Mouse (Mus musculus) heart, embryonic 10.5 days (tissue): ENCODE data around the gene Eif1b. TPM values are rescaled to one million over a fixed set of nuclear protein-coding genes. Genes with fewer than 3 reads are reported as not detected.
A peak's percentile ranks its signal among the peaks of the same experiment; 100 is the strongest.

Source experiments
- DNase-seq: peaks from one replicate; pipeline ENCODE4 v3.0.0-alpha.2; 2017; ENCODE audit warnings: low spot score
- H3K27ac ChIP-seq: fragments of 300-500 bp; sonication (generic); 2 replicates; pipeline ENCODE4 v1.5.1; 2016; ENCODE audit warnings: mild to moderate bottlenecking
- H3K27me3 ChIP-seq: fragments of 300-500 bp; sonication (generic); 2 replicates; pipeline ENCODE4 v1.6.1; 2016; ENCODE audit warnings: mild to moderate bottlenecking; ENCODE audit not compliant: poor library complexity, insufficient read depth, severe bottlenecking
- H3K36me3 ChIP-seq: fragments of 300-500 bp; sonication (generic); 2 replicates; pipeline ENCODE4 v1.6.1; 2016; ENCODE audit warnings: mild to moderate bottlenecking, moderate library complexity
- H3K4me1 ChIP-seq: fragments of 300-500 bp; sonication (generic); 2 replicates; pipeline ENCODE4 v1.6.1; 2016; ENCODE audit warnings: mild to moderate bottlenecking
- H3K4me3 ChIP-seq: fragments of 300-500 bp; sonication (generic); 2 replicates; pipeline ENCODE4 v1.5.1; 2016; ENCODE audit warnings: mild to moderate bottlenecking, moderate library complexity
- H3K9me3 ChIP-seq: fragments of 300-500 bp; sonication (generic); 2 replicates; pipeline ENCODE4 v1.6.1; 2016; ENCODE audit warnings: mild to moderate bottlenecking, moderate library complexity
- WGBS: fragments of 180-500 bp; shearing (Covaris S2); methylation state at CpG from one replicate; pipeline ENCODE4 v1.1.7; 2016; 5-methylcytosine and 5-hydroxymethylcytosine counted together
- polyA plus RNA-seq: library from polyadenylated mRNA; unstranded; fragments of >200 nt; fragmentation: Nextera tagmentation; extraction: Ambion mirVana; gene quantifications from 2 replicates; pipeline ENCODE4 v1.2.1, GENCODE M21; 2016

Eif1b gene
- polyA plus RNA-seq, 1 experiment from 2014 or later, result 146 TPM

GRCm38 (mm10) chr9:120496691-120497090 is 4.7 kb downstream of the Eif1b start:
- Histone ChIP-seq H3K4me1 (peaks cover 14% of the 10 kb centered on the region), H3K27me3 (no peaks in the 10 kb centered on the region), H3K9me3 (no peaks in the 10 kb centered on the region), H3K4me3 (no peak overlapping the region), H3K27ac (no peak overlapping the region), H3K36me3 (peaks cover 27% of the 10 kb centered on the region)
- 3% methylated on average over 3 of the region's 3 CpGs for WGBS
- DNase-seq, result peak; percentile 82

- WGBS, result 76% methylated on average over 5 of the region's 5 CpGs
- Histone ChIP-seq H3K36me3 (peaks cover 27% of the 10 kb centered on the region), H3K27ac (no peak overlapping the region), H3K4me1 (peaks cover 8% of the 10 kb centered on the region), H3K9me3 (no peaks in the 10 kb centered on the region), H3K4me3 (no peak overlapping the region), H3K27me3 (no peaks in the 10 kb centered on the region)
- DNase-seq, result no peak
Measured at GRCm38 (mm10) chr9:120497983-120498382, 6.0 kb downstream of the Eif1b start.

- Histone ChIP-seq H3K9me3 (no peaks in the 10 kb centered on the region), H3K27me3 (no peaks in the 10 kb centered on the region), H3K27ac (no peak overlapping the region), H3K4me1 (no peaks in the 10 kb centered on the region), H3K4me3 (no peak overlapping the region), H3K36me3 (peaks cover 1% of the 10 kb centered on the region)
- DNase-seq, result no peak
- WGBS, result 37% methylated on average over 10 of the region's 10 CpGs
Measured at GRCm38 (mm10) chr9:120501191-120501902, 9.3 kb downstream of the Eif1b start.

- DNase-seq, result peak; percentile 87
- 10% methylated on average over 8 of the region's 8 CpGs for WGBS
- Histone ChIP-seq H3K36me3 (no peaks in the 10 kb centered on the region), H3K27ac (no peak overlapping the region), H3K4me3 (no peak overlapping the region), H3K27me3 (no peaks in the 10 kb centered on the region), H3K9me3 (peaks cover 6% of the 10 kb centered on the region; the same call in 1 of the 2 replicates), H3K4me1 (no peaks in the 10 kb centered on the region)
Measured at GRCm38 (mm10) chr9:120502013-120502412, 10.0 kb downstream of the Eif1b start.

GRCm38 (mm10) chr9:120504423-120504822 is 12.4 kb downstream of the Eif1b start:
- H3K27me3 ChIP-seq, result no peaks in the 10 kb centered on the region
- no peaks in the 10 kb centered on the region for H3K4me1 ChIP-seq
- H3K4me3 ChIP-seq, result no peak overlapping the region
- H3K9me3 ChIP-seq, result peaks cover 6% of the 10 kb centered on the region; the same call in 1 of the 2 replicates
- H3K27ac ChIP-seq, result no peak overlapping the region
- H3K36me3 ChIP-seq, result no peaks in the 10 kb centered on the region
- 72% methylated on average over 2 of the region's 2 CpGs for WGBS
- no peak for DNase-seq

- DNase-seq, result no peak
- Histone ChIP-seq H3K9me3 (0 out of 2 replicates have a peak, but pooled peaks cover 2% of the 10 kb centered on the region), H3K27ac (no peak overlapping the region), H3K36me3 (no peaks in the 10 kb centered on the region), H3K27me3 (no peaks in the 10 kb centered on the region), H3K4me3 (no peak overlapping the region), H3K4me1 (no peaks in the 10 kb centered on the region)
- WGBS, result 74% methylated on average over 3 of the region's 3 CpGs
Measured at GRCm38 (mm10) chr9:120511781-120512180, 19.7 kb downstream of the Eif1b start.

- no peaks in the 10 kb centered on the region for H3K4me1 ChIP-seq
- no peak overlapping the region for H3K27ac ChIP-seq
- H3K9me3 ChIP-seq, result no peaks in the 10 kb centered on the region
- 71% methylated on average over 8 of the region's 8 CpGs for WGBS
- no peak for DNase-seq
- no peaks in the 10 kb centered on the region for H3K27me3 ChIP-seq
- no peak overlapping the region for H3K4me3 ChIP-seq
- no peaks in the 10 kb centered on the region for H3K36me3 ChIP-seq
Measured at GRCm38 (mm10) chr9:120516720-120517119, 24.7 kb downstream of the Eif1b start.

GRCm38 (mm10) chr9:120518946-120519345 is 26.9 kb downstream of the Eif1b start:
- Histone ChIP-seq H3K4me1 (no peaks in the 10 kb centered on the region), H3K27ac (no peak overlapping the region), H3K4me3 (no peak overlapping the region), H3K27me3 (no peaks in the 10 kb centered on the region), H3K9me3 (no peaks in the 10 kb centered on the region), H3K36me3 (no peaks in the 10 kb centered on the region)
- no peak for DNase-seq
- WGBS, result 74% methylated on average over 3 of the region's 3 CpGs

- WGBS, result 60% methylated on average over 19 of the region's 19 CpGs
- no peaks in the 10 kb centered on the region for H3K9me3 ChIP-seq
- no peaks in the 10 kb centered on the region for H3K4me1 ChIP-seq
- H3K4me3 ChIP-seq, result no peak overlapping the region
- DNase-seq, result no peak
- H3K36me3 ChIP-seq, result no peaks in the 10 kb centered on the region
- H3K27ac ChIP-seq, result no peak overlapping the region
- H3K27me3 ChIP-seq, result no peaks in the 10 kb centered on the region
Measured at GRCm38 (mm10) chr9:120519469-120520125, 27.6 kb downstream of the Eif1b start.

- Histone ChIP-seq H3K9me3 (no peaks in the 10 kb centered on the region), H3K4me1 (no peaks in the 10 kb centered on the region), H3K4me3 (no peak overlapping the region), H3K27me3 (no peaks in the 10 kb centered on the region), H3K36me3 (no peaks in the 10 kb centered on the region), H3K27ac (no peak overlapping the region)
- WGBS, result 68% methylated on average over 1 of the region's 1 CpGs
- DNase-seq, result no peak
Measured at GRCm38 (mm10) chr9:120521161-120521560, 29.1 kb downstream of the Eif1b start.

- 86% methylated on average over 4 of the region's 4 CpGs for WGBS
- Histone ChIP-seq H3K9me3 (no peaks in the 10 kb centered on the region), H3K4me1 (no peaks in the 10 kb centered on the region), H3K27me3 (no peaks in the 10 kb centered on the region), H3K4me3 (no peak overlapping the region), H3K36me3 (no peaks in the 10 kb centered on the region), H3K27ac (no peak overlapping the region)
- DNase-seq, result no peak
Measured at GRCm38 (mm10) chr9:120527270-120527669, 35.2 kb downstream of the Eif1b start.

GRCm38 (mm10) chr9:120527919-120528318 is 35.9 kb downstream of the Eif1b start:
- no peaks in the 10 kb centered on the region for H3K4me1 ChIP-seq
- H3K4me3 ChIP-seq, result no peak overlapping the region
- H3K27me3 ChIP-seq, result no peaks in the 10 kb centered on the region
- H3K27ac ChIP-seq, result no peak overlapping the region
- no peaks in the 10 kb centered on the region for H3K36me3 ChIP-seq
- WGBS, result 87% methylated on average over 8 of the region's 8 CpGs
- no peak for DNase-seq
- no peaks in the 10 kb centered on the region for H3K9me3 ChIP-seq

- H3K36me3 ChIP-seq, result no peaks in the 10 kb centered on the region
- no peaks in the 10 kb centered on the region for H3K27me3 ChIP-seq
- H3K9me3 ChIP-seq, result no peaks in the 10 kb centered on the region
- no peak overlapping the region for H3K4me3 ChIP-seq
- no peak overlapping the region for H3K27ac ChIP-seq
- WGBS, result 83% methylated on average over 17 of the region's 17 CpGs
- no peak for DNase-seq
- no peaks in the 10 kb centered on the region for H3K4me1 ChIP-seq
Measured at GRCm38 (mm10) chr9:120528815-120529510, 36.9 kb downstream of the Eif1b start.
